Mouse (Mus musculus): ENCODE measurements at regions not wholly inside any gene's neighbourhood (a gene's known extent, or its start where the extent isn't known, plus 50 kb on each side); places are given as distances from the start of the nearest gene placed in this dataset.

DNA sequence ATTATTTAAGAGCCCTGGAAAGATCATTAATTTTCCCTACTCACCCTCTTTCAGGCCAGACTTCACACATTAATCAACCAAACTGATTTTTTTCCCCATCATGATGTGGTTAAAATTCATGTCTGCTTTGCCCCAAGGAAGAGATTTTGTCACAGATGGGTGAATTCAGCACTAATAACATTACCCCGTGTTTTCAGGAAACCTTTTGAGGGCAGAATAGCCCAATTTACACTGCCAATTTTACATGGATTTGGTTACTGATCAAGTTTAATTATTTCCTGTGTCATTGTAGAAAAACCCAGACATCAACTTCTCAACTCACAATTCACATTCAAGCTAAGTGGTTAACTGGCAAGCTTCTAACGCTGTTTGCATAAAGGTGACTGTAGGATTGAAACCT, 233.4 kb downstream of the Hdgfl1 start:
- TF ChIP-seq CHD2 (IDR thresholded peaks at IDR 0.05; ENCODE audit: low read depth, low read length) (no peak), MAFK (IDR thresholded peaks at IDR 0.05; ENCODE audit: insufficient read depth, low read depth, low read length) (no peak), HCFC1 (IDR thresholded peaks at IDR 0.05; ENCODE audit: borderline replicate concordance, insufficient read depth, low read length) (no peak), ZC3H11A (IDR thresholded peaks at IDR 0.05; ENCODE audit: borderline replicate concordance, low read depth, low read length) (no peak)
